Mouse (Mus musculus) C2C12 (cell line): ENCODE measurements around the gene Asb18. TPM values are rescaled to one million over a fixed set of nuclear protein-coding genes. Genes with fewer than 3 reads are reported as not detected.

Experiments used
- H3K27me3 ChIP-seq: one replicate; pipeline ENCODE4 v1.6.1; 2011; ENCODE audit not compliant: control insufficient read depth, insufficient read depth, insufficient read length
- H3K36me3 ChIP-seq: one replicate; pipeline ENCODE4 v1.6.1; 2011; ENCODE audit not compliant: control insufficient read depth, insufficient read depth
- H3K4me3 ChIP-seq: one replicate; pipeline ENCODE4 v1.5.1; 2011; ENCODE audit warnings: mild to moderate bottlenecking, control low read depth; ENCODE audit not compliant: poor library complexity, insufficient read depth, severe bottlenecking
- H3K79me2 ChIP-seq: one replicate; pipeline ENCODE4 v1.6.1; 2011; ENCODE audit not compliant: control insufficient read depth, insufficient read depth
- H3K79me3 ChIP-seq: one replicate; pipeline ENCODE4 v1.6.1; 2011; ENCODE audit warnings: low read depth, control low read depth
- H3ac ChIP-seq: one replicate; pipeline ENCODE3; 2011; ENCODE audit warnings: low read depth; ENCODE audit not compliant: control insufficient read depth, insufficient read length
- CEBPB ChIP-seq: IDR thresholded peaks from one replicate; pipeline ENCODE4 v1.6.1; 2011; ENCODE audit warnings: low read depth, mild to moderate bottlenecking, control low read depth, moderate library complexity
- CTCF ChIP-seq: IDR thresholded peaks from one replicate; pipeline ENCODE4 v1.5.1; 2011; ENCODE audit not compliant: control insufficient read depth, insufficient read depth, insufficient read length
- FOSL1 ChIP-seq: IDR thresholded peaks from one replicate; pipeline ENCODE4 v1.8.0; 2011; ENCODE audit warnings: mild to moderate bottlenecking, low read length; ENCODE audit not compliant: poor library complexity, insufficient read depth, severe bottlenecking
- MAX ChIP-seq: IDR thresholded peaks from one replicate; pipeline ENCODE4 v1.6.1; 2011; ENCODE audit warnings: mild to moderate bottlenecking, control low read depth
- MYOD1 ChIP-seq: IDR thresholded peaks from one replicate; pipeline ENCODE4 v1.6.1; 2011; ENCODE audit warnings: low read depth; ENCODE audit not compliant: control insufficient read depth, insufficient read length
- MYOG ChIP-seq: IDR thresholded peaks from one replicate; pipeline ENCODE4 v1.6.1; 2011; ENCODE audit not compliant: control insufficient read depth, insufficient read length; ENCODE audit errors: extremely low read depth
- USF1 ChIP-seq: IDR thresholded peaks from one replicate; pipeline ENCODE4 v1.6.1; 2011; ENCODE audit warnings: low read depth, mild to moderate bottlenecking, control low read depth, moderate library complexity
- polyA plus RNA-seq: library from polyadenylated mRNA; unstranded; fragments of >200 nt; fragmentation: generic; extraction: Trizol; gene quantifications from one replicate; pipeline ENCODE4 v1.2.1, GENCODE M21; 2012; ENCODE audit warnings: missing spikeins

The Asb18 gene
- polyA plus RNA-seq, 1 experiment: not detected

DNA sequence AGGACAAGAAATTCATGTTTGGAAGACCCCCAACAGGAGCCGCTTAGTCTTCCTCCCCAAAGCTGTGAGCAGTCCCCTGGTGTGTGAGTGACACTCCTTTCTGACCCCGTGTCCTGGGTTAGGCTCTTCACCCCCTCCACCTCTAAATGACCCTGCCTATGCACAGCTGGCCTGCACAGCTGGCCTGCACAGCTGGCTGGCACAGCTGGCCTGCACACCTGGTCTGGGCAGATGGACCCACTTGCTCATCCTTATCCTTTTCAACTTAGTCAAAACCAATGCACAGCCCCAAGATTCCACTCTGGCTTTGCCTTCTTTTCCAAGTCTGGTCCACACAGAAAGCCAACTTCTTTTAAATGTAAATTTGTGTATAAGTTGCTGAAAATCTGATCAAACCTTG, 15.8 kb downstream of the Asb18 start:
- no peaks in the 10 kb centered on the region for H3K36me3 ChIP-seq
- H3ac ChIP-seq: no peak overlapping the region
- H3K79me2 ChIP-seq: no peaks in the 10 kb centered on the region
- peaks cover 60% of the 10 kb centered on the region for H3K27me3 ChIP-seq
- TF ChIP-seq CEBPB (no peak), MAX (no peak), MYOG (no peak), CTCF (no peak), FOSL1 (no peak)
- no peak overlapping the region for H3K4me3 ChIP-seq
- no peaks in the 10 kb centered on the region for H3K79me3 ChIP-seq

GRCm38 (mm10) chr1:89998076-89998475, 16.4 kb downstream of the Asb18 start:
- no peak overlapping the region for H3ac ChIP-seq
- H3K36me3 ChIP-seq: no peaks in the 10 kb centered on the region
- H3K4me3 ChIP-seq: no peak overlapping the region
- H3K79me3 ChIP-seq: no peaks in the 10 kb centered on the region
- peaks cover 58% of the 10 kb centered on the region for H3K27me3 ChIP-seq
- TF ChIP-seq CEBPB (no peak), FOSL1 (no peak), CTCF (no peak), MAX (no peak), MYOD1 (no peak), USF1 (no peak), MYOG (no peak)
- no peaks in the 10 kb centered on the region for H3K79me2 ChIP-seq

GRCm38 (mm10) chr1:89992256-89992655, 22.2 kb downstream of the Asb18 start:
- no peak for TF ChIP-seq CTCF
- TF ChIP-seq MYOD1: no peak
- TF ChIP-seq FOSL1: no peak
- no peak for TF ChIP-seq USF1
- no peak for TF ChIP-seq MYOG
- no peak for TF ChIP-seq CEBPB
- no peak for TF ChIP-seq MAX
- no peaks in the 10 kb centered on the region for H3K36me3 ChIP-seq
- no peak overlapping the region for H3K4me3 ChIP-seq
- no peak overlapping the region for H3ac ChIP-seq
- peaks cover 47% of the 10 kb centered on the region for H3K27me3 ChIP-seq
- H3K79me3 ChIP-seq: no peaks in the 10 kb centered on the region
- no peaks in the 10 kb centered on the region for H3K79me2 ChIP-seq

GRCm38 (mm10) chr1:89977261-89977660, 37.2 kb downstream of the Asb18 start:
- TF ChIP-seq USF1 (no peak), MYOG (no peak), MYOD1 (no peak), MAX (no peak), CTCF (no peak), CEBPB (no peak), FOSL1 (no peak)
- H3K4me3 ChIP-seq: no peak overlapping the region
- no peaks in the 10 kb centered on the region for H3K79me3 ChIP-seq
- H3K36me3 ChIP-seq: no peaks in the 10 kb centered on the region
- peaks cover 18% of the 10 kb centered on the region for H3K27me3 ChIP-seq
- H3K79me2 ChIP-seq: no peaks in the 10 kb centered on the region
- no peak overlapping the region for H3ac ChIP-seq

- peaks cover 20% of the 10 kb centered on the region for H3K27me3 ChIP-seq
- no peaks in the 10 kb centered on the region for H3K36me3 ChIP-seq
- no peak overlapping the region for H3K4me3 ChIP-seq
- H3K79me2 ChIP-seq: no peaks in the 10 kb centered on the region
- TF ChIP-seq CEBPB (no peak), MYOD1 (no peak)
- no peak overlapping the region for H3ac ChIP-seq
- no peaks in the 10 kb centered on the region for H3K79me3 ChIP-seq
Measured at GRCm38 (mm10) chr1:89976411-89976810, 38.1 kb downstream of the Asb18 start.

DNA sequence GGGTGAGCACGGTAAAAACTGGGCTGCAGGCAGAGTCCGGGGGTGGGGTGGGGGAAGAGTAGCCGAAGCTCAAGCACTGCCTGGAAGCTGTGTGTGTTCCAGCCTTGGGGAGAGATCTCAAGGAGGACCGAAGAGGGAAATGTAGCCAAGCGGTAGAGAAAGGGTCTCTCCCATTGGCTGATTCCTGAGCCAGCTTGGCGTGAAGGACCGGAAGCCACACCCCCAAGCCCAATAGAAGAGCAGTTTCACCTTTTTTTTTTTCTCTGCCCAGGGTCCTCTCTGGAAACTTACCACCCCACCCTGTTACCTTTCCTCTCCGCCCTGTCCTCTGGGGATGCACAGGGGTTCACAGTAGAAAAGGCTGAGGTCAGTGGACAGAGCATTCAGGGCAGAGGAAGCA, 39.9 kb downstream of the Asb18 start:
- H3K36me3 ChIP-seq: no peaks in the 10 kb centered on the region
- H3ac ChIP-seq: no peak overlapping the region
- peaks cover 35% of the 10 kb centered on the region for H3K27me3 ChIP-seq
- H3K4me3 ChIP-seq: no peak overlapping the region
- H3K79me3 ChIP-seq: no peaks in the 10 kb centered on the region
- TF ChIP-seq MYOG: no peak
- TF ChIP-seq CEBPB: no peak
- no peak for TF ChIP-seq MAX
- no peak for TF ChIP-seq MYOD1
- TF ChIP-seq USF1: no peak
- TF ChIP-seq CTCF: no peak
- TF ChIP-seq FOSL1: no peak
- H3K79me2 ChIP-seq: no peaks in the 10 kb centered on the region
